Mouse (Mus musculus) urinary bladder, adult 18-20 months (tissue): ENCODE results near the gene Reep1.

Experiments
- DNase-seq, 2 experiments: peaks; one replicate each; pipeline ENCODE4 v3.0.0; 2022; ENCODE audit warnings: low spot score in 2 of 2, mixed read lengths in 2 of 2

Reep1 gene

DNA sequence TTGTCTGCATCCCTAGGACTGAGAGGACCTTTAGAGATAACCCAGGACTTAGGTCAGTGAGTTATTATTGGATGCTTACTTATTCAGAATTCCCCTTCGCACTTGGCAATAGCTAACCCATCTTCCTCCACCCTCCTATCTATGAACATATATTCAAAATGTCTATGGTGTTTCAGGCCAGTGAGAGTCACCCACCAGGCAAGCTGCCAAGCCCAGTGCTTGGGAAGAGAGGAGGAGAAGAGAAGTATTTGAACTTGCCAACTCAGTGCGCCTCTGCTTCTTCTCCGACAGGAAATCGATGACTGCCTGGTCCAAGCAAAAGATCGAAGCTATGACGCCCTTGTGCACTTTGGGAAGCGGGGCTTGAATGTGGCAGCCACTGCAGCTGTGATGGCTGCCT lies 73.1 kb downstream of the Reep1 start:
- no peak for DNase-seq

DNA sequence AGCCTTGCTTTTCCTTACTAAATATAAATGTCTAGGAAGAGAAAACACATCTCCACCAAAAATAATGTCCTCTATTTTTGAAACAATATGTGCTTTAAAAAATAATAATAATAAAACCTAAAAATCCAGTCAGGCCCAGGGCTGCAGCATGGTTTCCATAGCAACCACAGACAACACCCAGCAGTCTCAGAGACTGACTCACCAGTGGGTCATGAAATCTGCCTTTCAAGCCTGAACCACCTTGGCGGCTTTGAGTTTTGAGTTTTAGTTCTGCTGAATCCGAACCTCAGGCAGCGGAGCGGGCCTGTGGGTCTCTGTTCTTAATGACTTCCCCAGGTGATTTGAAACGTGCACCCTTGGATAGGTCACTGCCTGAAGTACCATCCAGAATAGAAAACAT lies 75.8 kb downstream of the Reep1 start:
- DNase-seq = no peak

DNA sequence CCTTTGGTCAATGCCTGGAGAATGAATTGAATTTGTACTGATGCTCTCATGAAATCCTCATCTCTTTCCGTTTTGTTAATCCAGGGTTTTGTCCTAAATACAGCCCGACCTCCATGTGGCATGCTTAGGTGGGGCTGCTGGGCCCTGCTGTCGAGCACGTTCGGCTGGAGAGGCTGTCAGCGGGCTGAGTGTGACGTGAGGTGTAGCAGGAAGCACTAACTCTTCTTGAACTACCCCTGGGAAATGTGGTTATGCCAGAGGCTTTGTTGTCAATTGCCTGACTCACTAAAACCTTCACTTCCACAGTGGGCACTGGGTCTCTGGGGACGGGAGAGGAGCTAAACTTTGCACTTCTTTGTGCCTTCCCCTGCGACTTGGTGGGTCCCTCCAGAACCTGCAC lies 81.0 kb downstream of the Reep1 start:
- no peak for DNase-seq

DNA sequence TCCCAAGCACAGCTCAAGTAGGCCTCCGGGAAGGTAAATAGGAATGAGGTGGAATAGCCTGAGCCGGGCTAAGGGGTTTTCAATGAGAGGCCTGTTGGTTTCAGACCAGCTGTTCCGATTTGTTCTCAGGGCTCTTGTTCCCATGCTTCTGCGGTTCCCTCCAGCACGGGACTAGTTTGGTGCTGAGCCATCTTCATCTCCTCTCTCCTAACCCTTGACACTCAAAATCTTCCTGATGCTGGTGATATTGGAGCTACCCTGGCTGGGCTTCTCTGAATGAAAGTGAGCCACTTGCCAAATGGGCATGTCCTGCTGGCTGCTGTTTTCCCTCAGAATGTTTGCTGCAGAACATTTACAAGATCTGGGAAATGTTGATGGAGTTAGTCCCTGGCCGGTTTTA lies 84.4 kb downstream of the Reep1 start:
- no peak for DNase-seq

DNA sequence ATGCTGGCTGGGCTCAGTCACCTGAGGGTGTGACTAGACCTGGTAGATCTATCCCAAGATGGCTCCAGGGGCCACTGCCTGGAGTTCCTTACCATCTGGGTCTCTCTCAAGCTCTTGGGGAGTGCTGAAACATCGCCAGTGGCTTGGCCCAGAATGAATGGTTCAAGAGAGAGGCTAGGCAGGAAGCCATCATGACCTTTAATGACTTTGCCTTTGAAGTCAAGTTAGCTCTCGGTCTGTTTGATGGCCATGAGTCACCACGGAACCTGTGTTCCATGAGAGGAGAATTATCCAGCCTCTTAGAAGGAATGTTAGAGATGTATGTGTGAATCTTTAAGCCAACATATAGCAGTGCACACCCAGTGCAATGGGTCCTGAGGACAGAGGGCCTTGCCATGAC lies 92.0 kb downstream of the Reep1 start:
- DNase-seq = no peak

DNA sequence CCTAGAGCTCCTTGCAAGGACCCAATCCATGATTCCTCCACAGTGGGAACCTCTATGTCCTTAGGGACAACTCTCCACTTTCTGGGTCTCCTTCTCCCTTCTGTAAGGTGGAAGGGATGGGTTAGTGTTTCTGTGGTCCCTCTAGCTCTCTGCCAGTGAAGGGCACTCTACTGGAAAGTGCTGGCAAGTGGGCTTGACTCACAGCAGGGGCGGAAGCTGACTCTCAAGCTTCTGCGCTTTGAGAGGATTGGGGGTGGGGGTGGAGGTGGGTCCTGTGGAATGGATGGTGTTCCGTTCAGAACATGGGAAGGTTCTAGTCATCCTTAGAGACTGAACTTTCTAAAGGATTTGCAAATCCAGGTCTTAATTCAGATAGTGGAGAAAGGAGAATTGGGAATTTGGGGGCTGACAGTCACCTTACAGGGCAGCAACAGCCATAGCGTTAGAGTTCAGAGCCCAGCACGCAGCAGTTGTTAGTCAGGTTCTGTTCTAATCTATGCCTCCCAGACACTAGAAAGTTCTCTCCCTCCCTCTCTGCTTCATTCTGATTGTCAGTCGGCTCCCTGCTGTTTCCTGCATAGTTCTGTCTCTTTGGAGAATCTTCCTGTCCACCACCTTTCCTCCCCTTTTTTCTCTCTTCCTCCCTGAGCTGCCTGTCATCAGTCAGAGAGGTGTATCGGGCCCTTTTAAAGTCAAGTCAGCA lies 93.8 kb downstream of the Reep1 start:
- DNase-seq = no peak

DNA sequence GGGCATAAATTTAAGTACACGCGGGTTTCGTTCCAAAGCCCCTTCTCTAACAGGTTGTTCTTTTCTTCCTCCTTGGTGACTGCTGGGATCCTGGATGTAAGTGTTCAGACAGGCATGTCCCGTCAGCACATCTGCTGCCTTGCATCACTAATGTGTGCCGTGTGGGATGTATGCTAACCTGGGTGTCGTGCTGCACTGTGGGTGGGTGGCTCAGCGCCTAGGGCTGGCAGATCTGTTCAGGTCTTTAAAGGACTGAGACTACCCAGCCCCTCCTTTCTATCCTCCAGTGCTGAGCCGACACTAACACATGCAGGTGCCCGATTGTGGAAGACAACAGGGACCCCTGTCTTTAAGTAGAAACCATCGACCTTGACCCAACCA lies 94.3 kb downstream of the Reep1 start:
- no peak for DNase-seq

DNA sequence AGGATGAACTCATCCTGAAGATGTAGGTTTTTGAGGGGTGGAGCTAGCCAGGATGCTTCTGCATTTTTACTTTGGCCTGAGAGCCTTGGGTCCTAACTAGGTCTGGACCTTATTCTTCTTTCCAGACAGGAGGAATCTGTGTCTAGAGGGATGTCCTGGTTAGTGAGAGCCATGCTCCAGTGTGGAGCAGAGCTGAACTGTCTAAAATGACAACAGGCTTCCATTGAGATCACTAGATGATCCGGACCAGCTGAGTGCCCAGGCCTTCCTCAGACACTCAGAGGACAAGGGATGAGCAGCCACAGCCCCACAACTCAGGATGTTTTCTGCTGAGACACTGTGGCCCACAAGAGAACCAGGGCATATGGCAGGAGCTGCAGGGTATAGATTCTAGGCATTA lies 96.2 kb downstream of the Reep1 start:
- no peak for DNase-seq

DNA sequence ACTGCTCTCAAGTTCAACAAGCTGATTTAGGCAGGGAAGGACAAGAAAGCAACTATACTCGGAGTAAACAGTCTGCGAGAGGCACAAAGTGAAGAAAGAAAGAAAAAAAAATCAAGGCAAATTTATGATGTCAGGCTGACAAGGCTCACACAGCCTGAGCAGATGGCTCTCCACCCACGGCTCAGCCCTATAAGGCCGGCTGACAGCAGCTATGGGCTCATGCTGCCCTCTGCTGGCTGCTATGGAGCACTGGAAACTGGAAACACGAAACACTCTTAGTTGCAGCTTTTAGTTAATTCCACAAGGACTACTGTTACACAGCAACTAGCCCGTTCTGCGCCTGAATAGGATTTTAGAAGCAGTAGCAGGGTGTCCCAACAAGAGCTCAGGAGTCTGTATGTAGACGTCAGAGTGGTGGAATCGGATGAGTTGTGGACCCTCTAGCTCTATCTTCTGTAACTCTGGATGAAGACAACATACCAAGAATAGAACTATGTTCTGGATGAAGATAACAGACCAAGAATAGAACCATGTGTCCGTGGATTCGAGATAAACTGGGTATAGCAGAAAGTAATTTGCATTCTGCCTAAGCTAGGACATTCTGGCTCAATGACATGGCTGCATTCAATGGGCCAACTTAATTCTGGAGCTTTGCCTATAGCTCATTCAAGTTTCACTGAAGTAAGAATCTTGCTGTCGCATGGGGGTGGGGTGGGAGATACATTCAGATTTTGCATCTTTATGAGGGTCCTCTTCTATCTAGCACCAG lies 96.9 kb downstream of the Reep1 start:
- DNase-seq = peak; percentile 12 to 18

DNA sequence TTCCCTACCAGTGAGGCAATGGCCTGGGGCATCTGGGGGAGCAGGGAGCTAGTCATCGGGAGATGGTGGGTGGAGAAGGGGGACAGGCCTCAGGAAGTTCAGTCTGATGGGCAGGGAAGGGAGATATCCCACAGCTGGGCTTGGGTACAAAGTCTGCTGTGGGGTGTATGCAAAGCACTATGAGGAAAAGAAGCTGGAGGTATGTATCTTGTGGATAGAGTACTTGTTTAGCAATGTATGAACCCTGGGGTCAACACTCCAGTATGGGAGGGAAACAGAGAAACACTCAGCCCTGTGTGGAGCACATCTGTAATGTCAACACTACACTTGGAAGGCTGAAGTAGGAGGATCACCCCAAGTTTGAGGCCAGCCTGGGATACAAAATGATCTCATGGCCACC lies 99.4 kb downstream of the Reep1 start:
- DNase-seq = no peak

DNA sequence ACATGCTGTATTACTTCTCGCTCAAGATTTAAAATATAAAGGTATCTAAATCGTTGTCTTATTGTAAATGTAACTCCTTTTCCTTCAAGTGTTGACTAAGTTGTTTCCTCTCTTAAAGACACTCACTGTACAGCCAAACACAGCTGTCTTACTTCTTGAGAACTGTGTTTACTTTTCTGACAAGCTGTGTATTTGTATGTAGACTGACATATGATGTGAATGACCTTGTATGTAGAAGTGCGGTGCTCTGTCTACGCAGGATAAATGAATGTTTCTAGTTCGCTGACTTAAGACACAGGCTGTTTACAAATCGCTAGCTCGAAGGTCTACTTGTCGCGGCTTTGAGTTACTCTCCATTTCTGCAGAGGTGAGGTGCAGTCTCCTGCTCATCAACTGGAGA lies 102.5 kb downstream of the Reep1 start:
- no peak for DNase-seq

DNA sequence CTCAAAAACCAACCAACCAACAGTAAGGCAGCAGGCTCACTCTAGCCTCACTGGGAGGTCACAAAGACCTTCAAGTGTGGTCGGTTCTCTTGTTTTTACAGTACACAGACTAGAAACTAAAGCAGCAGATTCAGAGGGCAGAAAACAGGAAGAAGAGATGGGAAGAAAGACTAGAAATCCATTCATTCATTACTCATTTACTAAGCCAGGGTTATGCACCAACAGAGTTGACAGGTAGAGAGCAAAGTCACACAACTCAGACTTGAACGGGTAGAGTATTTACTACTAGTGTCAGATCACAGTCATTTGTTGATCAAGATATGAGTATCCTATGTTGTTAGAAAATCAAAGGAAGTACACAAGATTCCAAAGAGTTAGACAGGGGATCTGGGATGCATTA lies 105.5 kb downstream of the Reep1 start:
- no peak for DNase-seq

DNA sequence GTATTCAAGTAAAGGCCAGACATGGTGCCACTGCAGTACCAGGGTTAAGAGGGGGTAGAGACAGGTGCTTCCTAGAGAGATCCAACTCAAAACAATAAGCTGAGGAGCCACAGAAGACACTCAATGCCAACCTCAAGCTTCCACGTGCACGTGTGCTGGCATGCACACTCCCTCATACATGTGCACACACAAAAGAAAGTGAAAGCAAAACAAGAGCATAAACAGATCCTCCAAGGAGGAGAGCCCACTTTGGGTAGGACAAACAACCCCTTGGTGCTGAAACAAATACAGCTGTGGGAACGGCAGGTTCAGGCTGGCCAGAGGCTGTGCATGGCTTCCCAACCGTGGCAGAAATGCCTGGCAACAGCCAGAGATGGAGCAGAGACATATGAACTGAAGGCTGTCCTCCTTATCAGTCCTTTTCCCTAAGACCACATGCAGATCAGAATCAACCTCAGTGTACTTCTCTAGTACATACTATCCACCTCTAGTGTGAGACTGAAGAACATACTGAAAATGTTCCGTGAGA lies 112.5 kb downstream of the Reep1 start:
- no peak for DNase-seq

DNA sequence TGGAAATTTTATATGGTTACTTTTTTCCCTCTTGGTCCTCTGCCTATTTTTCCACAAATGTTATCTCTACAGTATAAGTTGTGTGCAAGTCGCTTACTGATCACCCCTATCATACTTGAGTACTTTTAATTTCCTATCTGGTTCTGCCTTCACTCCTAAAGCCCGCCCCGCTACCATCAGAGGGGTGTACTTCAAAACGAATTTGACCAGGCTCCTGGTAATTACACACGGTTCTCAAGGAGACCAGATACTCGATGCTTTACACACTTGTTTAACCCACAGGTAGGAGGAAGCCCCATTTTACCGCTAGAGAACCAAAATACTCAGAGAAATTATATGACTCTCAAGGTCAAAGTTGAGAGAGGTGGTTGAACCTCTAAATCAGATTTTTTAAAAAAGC lies 115.7 kb downstream of the Reep1 start:
- no peak for DNase-seq

DNA sequence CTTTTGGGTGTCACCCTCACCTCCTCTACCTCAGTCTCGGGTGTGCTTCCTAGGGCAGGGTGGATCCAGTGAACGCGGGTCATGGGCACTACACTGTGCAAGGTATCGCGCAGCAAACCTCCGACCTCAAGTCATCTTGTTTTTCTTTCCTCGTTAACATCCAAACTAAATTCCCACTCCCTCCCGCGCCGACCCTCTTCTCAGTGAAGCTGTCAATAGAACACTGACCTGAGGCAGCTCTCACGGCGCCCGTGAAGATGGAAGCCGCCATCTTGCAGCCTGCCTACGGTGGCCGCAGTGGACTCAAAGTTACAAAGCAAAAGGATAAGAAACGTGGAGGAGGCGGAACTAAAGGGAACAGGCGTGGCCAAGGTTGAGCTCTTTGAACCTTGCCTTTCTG lies 116.1 kb downstream of the Reep1 start:
- DNase-seq = peak; percentile 85 to 88

DNA sequence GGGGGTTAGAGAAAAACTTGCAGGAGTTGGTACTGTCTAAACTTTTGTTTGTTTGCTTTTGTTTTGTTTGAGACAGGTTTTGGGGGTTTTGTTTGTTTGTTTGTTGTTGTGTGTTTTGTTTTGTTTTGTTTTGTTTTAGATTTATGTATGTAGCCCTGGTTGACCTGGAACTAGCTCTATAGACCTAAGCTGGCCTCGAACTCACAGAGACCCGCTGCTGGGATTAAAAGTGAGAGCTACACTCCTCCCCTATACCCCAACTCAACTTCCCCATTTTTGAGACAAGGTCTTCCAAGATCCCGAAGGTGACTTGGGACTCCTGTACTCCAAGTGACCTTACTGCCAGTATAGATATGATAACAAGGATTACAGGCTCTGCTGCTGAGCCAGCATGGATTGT lies 116.6 kb downstream of the Reep1 start:
- DNase-seq = no peak

DNA sequence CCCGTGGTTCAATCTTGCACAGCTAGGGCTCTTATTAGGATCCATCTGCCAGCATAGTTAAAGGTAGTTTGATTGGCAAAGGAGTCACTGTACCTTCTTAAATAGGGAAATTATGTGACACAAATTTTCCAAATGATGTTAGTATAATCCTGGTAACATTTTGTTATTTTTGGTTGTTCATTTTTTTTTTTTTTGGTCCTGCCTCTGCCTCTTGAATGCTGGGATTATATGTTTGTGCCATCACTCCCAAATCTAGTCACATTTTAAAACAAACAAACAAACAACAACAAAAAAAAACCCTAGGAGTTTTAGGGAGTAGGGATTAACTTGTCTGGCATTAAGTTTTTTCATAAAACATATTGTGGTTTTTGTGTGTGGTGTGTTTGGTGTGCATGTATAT lies 119.5 kb downstream of the Reep1 start, which contains the start of gene Mrpl35:
TSS of gene Mrpl35 (minus strand) at position 101 of the 400 bp plus-strand sequence.
- no peak for DNase-seq

DNA sequence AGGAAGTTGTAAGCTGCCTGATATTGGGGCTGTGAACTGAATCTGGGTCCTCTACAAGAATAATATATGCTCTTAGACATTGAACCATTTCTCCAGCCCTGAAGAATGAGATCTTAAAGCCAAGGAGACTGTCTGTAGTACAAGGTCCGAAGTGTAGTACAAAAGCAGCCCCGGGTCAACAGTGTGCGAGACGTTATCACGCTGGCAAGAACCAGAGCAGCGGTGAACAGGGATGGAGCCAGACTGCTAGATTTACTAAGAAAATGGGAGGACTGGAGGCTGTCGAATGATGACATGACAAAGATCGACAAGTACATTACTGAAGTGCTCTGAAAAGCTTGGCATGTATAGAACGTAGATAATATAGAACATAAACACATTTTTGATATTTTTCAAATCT lies 122.4 kb downstream of the Reep1 start:
- DNase-seq = no peak

DNA sequence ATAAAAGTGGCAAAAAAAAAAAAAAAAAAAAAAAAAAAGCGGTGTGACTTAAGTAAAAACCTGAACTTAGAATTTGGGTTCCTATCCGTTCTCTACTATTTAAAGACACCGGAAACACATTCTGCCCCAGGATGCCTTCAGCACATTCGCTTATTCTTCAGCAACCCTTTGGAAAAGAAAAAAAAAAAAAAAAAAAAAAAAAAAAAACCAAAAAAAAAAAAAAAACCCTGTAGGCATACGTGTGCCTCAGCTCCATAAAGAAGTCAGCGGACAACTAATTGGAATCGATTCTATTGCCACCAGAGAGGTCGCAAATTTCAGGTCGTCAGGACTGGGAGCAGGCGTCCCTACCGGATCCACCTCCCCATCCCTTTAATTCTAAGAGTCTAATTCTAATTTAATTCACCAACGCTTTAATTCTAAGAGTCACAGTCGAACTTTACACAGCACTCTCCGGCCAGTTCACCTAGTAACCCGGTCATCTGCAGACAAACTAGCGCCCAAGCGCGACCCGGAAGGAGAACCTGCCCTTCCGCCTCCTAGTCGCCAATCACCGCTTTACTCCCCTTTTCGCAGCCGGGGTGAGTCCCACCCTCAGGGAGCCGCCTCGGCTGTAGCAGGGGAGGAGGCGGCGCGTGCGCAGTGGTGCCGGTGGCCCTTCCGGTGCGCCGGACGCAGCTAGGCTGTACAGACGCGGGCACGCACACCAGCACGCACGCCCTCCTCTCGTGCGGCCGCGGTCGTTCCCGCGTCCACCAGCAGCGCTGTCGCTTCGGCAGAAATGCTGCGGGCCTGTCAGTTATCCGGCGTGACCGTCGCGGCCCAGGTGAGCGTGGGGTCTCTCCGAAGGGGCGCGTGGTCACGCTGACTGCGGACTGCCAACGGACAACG lies 123.6 kb downstream of the Reep1 start, which contains the start of gene Immt:
TSS of gene Immt (plus strand) at position 642 of the 891 bp plus-strand sequence.
- DNase-seq = peak; percentile 83 to 95

DNA sequence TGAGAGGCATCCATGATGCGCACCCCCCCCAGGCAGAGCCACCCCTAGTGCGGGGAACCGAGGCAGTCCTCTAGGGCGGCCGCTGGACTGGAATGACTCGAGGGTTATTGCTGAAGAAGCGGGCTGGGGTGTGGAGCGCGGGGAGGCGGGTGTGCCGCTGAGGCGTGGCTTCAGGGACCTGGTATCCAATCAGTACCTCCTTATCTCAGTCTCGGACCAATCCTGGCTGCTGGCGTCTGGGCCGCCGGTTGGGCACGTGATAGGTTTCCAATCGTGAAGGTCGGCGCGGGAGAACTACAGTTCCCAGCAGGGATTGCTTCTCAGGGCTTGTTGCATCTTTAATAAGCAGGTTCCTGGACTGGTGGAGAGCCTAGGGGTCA lies 124.2 kb downstream of the Reep1 start:
- peak; percentile 74 to 92 for DNase-seq

DNA sequence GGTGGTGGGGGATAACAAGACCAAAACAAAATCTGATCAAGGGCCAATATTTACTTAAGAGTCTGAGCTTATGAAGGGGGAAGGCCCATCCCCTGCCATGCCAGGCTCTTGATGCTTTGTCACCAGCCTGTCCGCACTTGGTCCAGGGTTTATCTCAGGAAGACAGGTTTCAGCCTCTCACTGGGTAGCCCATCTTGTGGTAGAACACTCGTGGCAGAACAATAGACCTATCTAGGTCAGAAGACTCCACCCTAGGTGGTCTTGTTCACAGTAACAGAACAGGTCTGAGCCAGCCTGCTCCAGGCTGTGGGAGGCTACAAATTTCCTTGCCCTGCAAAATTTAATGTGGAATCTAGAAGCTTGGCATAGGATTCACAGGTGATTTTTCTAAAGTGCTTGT lies 129.4 kb downstream of the Reep1 start:
- DNase-seq = no peak

DNA sequence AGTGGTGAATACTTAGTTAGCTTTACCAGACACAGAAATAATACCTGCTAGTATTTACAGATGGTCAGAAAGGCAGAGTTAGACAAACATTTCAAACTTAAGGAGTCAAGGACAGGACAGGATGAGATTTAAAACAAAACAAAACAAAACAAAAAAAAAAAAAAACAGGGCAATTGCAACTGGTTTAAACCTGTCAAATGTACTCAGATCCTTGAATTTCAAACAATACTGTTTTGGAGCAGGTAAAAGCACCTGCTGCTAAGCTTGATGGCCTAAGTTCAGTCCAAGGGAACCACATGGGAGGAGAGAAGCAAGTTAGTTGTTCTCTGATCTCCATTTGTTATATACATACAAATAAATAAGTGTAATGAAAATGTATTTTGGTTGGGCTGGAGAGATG lies 132.5 kb downstream of the Reep1 start:
- no peak for DNase-seq
